Mouse (Mus musculus) testis, adult 2 months (tissue): ENCODE data around the gene Gm3880.

ENCODE experiments used
- CTCF ChIP-seq: fragments of 200-500 bp; IDR thresholded peaks from 2 replicates; pipeline ENCODE4 v1.5.1; 2012; ENCODE audit warnings: low read depth, mild to moderate bottlenecking, inconsistent platforms, low read length, moderate library complexity; ENCODE audit not compliant: control insufficient read depth, insufficient read depth, insufficient replicate concordance
- POLR2A ChIP-seq: fragments of 200-500 bp; IDR thresholded peaks from 2 replicates; pipeline ENCODE4 v1.6.1; 2012; ENCODE audit warnings: low read depth, mild to moderate bottlenecking, inconsistent platforms, low read length, moderate library complexity; ENCODE audit not compliant: control insufficient read depth

DNA sequence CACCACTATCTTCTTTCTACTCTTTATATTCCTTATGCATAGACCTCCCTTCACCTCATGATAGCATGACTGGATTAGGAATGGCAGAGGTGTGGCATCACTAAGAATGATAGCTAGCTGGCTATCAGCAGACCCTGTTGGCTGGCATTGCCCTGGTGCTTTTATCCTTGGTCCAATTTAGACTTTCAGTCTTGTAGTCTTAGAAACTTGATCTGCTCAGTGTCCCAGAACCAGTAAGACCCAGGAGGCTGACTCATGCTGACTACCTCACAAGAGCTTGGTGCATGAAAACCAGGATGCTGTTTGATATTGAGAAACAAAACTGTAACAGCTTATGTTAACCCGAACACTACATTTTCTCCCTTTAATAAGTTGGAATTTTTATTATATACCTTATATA, 41.1 kb downstream of the Gm3880 start:
- no peak for TF ChIP-seq POLR2A
- no peak for TF ChIP-seq CTCF
